In the genomic region with DNA sequence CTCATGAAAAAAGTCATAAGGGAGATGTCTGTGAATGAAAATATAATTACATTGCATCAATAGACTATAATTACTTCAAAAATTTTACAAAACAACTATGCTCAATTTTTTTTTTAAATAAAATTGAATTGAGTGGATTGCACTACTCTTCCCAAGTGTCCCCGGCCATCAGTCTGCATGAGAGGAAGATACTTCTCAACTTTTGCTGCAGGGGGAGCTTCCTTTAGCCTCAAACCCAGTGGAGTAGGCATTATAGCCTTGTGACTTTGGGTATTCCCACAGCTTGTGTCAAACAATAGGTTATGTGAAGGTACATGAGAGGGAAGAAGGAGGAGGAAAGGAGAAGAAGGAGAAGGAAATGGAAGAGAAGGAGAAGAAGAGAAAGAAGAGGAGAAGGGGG, we compare ENCODE assay signal across 20 mouse cellular contexts. TPM values are rescaled to one million over a fixed set of nuclear protein-coding genes. Genes with fewer than 3 reads are reported as not detected.
DNase-seq lines count a peak whose midpoint lies in the region; ATAC-seq and TF ChIP-seq lines count a peak whose summit lies in the region.
"Had no signal": no experiment of that assay in that cellular context is flagged by ENCODE, and none has a peak within 500 bp of the region (broad histone marks: within the 10 kb centered on the region; RNA-seq: fewer than 3 reads in every experiment).

No protein-coding gene starts in this region.

- TF ChIP-seq CTCF in spleen, adult 2 months (IDR thresholded peaks at IDR 0.05; ENCODE audit: extremely low read depth, insufficient read depth, insufficient read length, insufficient replicate concordance), result no peak
- no peak for TF ChIP-seq CTCF in liver, postnatal 0 days (IDR thresholded peaks at IDR 0.05; ENCODE audit: low read depth)

- H3K36me3 ChIP-seq in liver, embryonic 12.5 days, result no peaks in the 10 kb centered on the region
- H3K36me3 ChIP-seq in spleen, adult 2 months (ENCODE audit: control insufficient read depth, insufficient read depth, low read length), result no peaks in the 10 kb centered on the region
- H3K36me3 ChIP-seq in liver, postnatal 0 days (replicated peaks; ENCODE audit: insufficient read depth, low read length), result no peaks in the 10 kb centered on the region
- H3K36me3 ChIP-seq: embryonic facial prominence, embryonic 12.5 days; forebrain, embryonic 15.5 days; heart, embryonic 10.5 days had no signal

- no peaks in the 10 kb centered on the region for H3K9me3 ChIP-seq in liver, embryonic 12.5 days (replicated peaks)
- no peaks in the 10 kb centered on the region for H3K9me3 ChIP-seq in liver, postnatal 0 days (ENCODE audit: low read length)
- H3K9me3 ChIP-seq: embryonic facial prominence, embryonic 12.5 days; forebrain, embryonic 15.5 days; heart, embryonic 10.5 days had no signal

- no peak for TF ChIP-seq EP300 in liver, postnatal 0 days (IDR thresholded peaks at IDR 0.05; ENCODE audit: low read depth)

- H3K9ac ChIP-seq in liver, embryonic 12.5 days, result no peak overlapping the region
- no peak overlapping the region for H3K9ac ChIP-seq in liver, postnatal 0 days (replicated peaks)
- H3K9ac ChIP-seq: embryonic facial prominence, embryonic 12.5 days; forebrain, embryonic 15.5 days; hindbrain, embryonic 14.5 days had no signal

- DNase-seq in liver (no peak), adipocyte (ENCODE audit: low spot score) (no peak)
- DNase-seq in spleen, adult 2 months (ENCODE audit: low read depth in 1 of 2, low spot score in 2 of 2), result no peak
- no peak for DNase-seq in spleen, adult 12 weeks (ENCODE audit: low spot score)
- DNase-seq in liver, postnatal 0 days, result no peak
- DNase-seq in right cerebral cortex, adult 2 months (ENCODE audit: low spot score in 2 of 2), result no peak
- DNase-seq: adrenal gland, adult 2 months; adrenal gland, postnatal 25 days; cerebellum, adult 11-12 months; cerebellum, adult 9-10 months; cerebellum, postnatal 25 days; gastrocnemius, postnatal 36 days; heart, postnatal 10 days had no signal

- no peak overlapping the region for H3K4me2 ChIP-seq in liver, embryonic 12.5 days
- peak overlapping the region; percentile 20; the same call in 1 of the 2 replicates for H3K4me2 ChIP-seq in liver, postnatal 0 days (ENCODE audit: low read depth, low read length)
- H3K4me2 ChIP-seq: embryonic facial prominence, embryonic 12.5 days; forebrain, embryonic 15.5 days; hindbrain, embryonic 14.5 days had no signal

- TF ChIP-seq POLR2A in spleen, adult 2 months (IDR thresholded peaks at IDR 0.05; ENCODE audit: low read depth, low read length), result no peak

- ATAC-seq in liver, embryonic 12.5 days, result no peak
- no peak for ATAC-seq in liver, postnatal 0 days
- ATAC-seq: forebrain, embryonic 15.5 days; Patski had no signal

- H3K27me3 ChIP-seq in liver, embryonic 12.5 days (replicated peaks), result no peaks in the 10 kb centered on the region
- H3K27me3 ChIP-seq in spleen, adult 2 months (ENCODE audit: control insufficient read depth, insufficient read depth, low read length), result no peaks in the 10 kb centered on the region
- H3K27me3 ChIP-seq in liver, postnatal 0 days (ENCODE audit: insufficient read depth, low read length), result no peaks in the 10 kb centered on the region
- H3K27me3 ChIP-seq: CH12.LX; embryonic facial prominence, embryonic 12.5 days; forebrain, embryonic 15.5 days; Patski had no signal

- H3K4me3 ChIP-seq in liver, embryonic 12.5 days, result no peak overlapping the region
- no peak overlapping the region for H3K4me3 ChIP-seq in spleen, adult 2 months (ENCODE audit: extremely low read depth, insufficient read depth, insufficient read length)
- H3K4me3 ChIP-seq in liver, postnatal 0 days (ENCODE audit: low read depth, low read length), result no peak overlapping the region
- H3K4me3 ChIP-seq: embryonic facial prominence, embryonic 12.5 days; forebrain, embryonic 15.5 days; heart, embryonic 10.5 days had no signal

- H3K4me1 ChIP-seq in liver, embryonic 12.5 days, result peaks cover 13% of the 10 kb centered on the region
- H3K4me1 ChIP-seq in spleen, adult 2 months (ENCODE audit: control insufficient read depth, insufficient read depth, insufficient read length), result peaks cover 27% of the 10 kb centered on the region; the same call in 1 of the 2 replicates
- H3K4me1 ChIP-seq in liver, postnatal 0 days (ENCODE audit: insufficient read depth), result peaks cover 17% of the 10 kb centered on the region
- H3K4me1 ChIP-seq: embryonic facial prominence, embryonic 12.5 days; forebrain, embryonic 15.5 days had no signal

- H3K27ac ChIP-seq in liver, embryonic 12.5 days, result 0 out of 2 replicates have a peak overlapping the region, but pooled peaks have one; percentile 14
- H3K27ac ChIP-seq in spleen, adult 2 months (ENCODE audit: insufficient read depth, low read length), result peak overlapping the region; percentile 70; the same call in 1 of the 2 replicates
- peak overlapping the region; percentile 84 for H3K27ac ChIP-seq in liver, postnatal 0 days (ENCODE audit: low read depth)
- H3K27ac ChIP-seq: embryonic facial prominence, embryonic 12.5 days; forebrain, embryonic 15.5 days; heart, embryonic 10.5 days; hindbrain, embryonic 14.5 days had no signal

- WGBS in liver, embryonic 12.5 days (ENCODE audit: insufficient replicate concordance), result 37% methylated on average over 1 of the region's 1 CpGs
- WGBS in spleen, adult 2 months, result 27% methylated on average over 1 of the region's 1 CpGs
- WGBS in liver, postnatal 0 days (ENCODE audit: insufficient replicate concordance), result 38% methylated on average over 1 of the region's 1 CpGs

RNA-seq across cellular contexts. Expression of a gene that starts 9.3 kb away (rescaled TPM):
- 3.9 TPM in 2 replicates for polyA plus RNA-seq in liver, embryonic 12.5 days (2016; fragmentation: Nextera tagmentation; extraction: Ambion mirVana)
- 10.8 TPM in 2 replicates for polyA plus RNA-seq in spleen, adult 2 months (2012; rRNA removed)
- 2.0 and 2.2 TPM in 2 replicates for polyA plus RNA-seq in liver, postnatal 0 days (2015; fragmentation: Nextera tagmentation; extraction: Ambion mirVana)

Comparison
In these comparisons a context has a peak if more than half of its experiments do, and no peak if none do; other contexts are left out.
1. H3K27ac ChIP-seq: peak in every context shown above with its lines; median percentile 84 in liver, postnatal 0 days; 70 in spleen, adult 2 months; 14 in liver, embryonic 12.5 days.